12 mouse cellular contexts compared by ENCODE assay signal in genomic region chr9:44518068-44518467, GRCm38 (mm10). TPM values are rescaled to one million over a fixed set of nuclear protein-coding genes. Genes with fewer than 3 reads are reported as not detected.
A peak's percentile ranks its signal among the peaks of the same experiment; 100 is the strongest.
DNase-seq lines count a peak whose midpoint lies in the region; ATAC-seq and TF ChIP-seq lines count a peak whose summit lies in the region.
"Had no signal": no experiment of that assay in that cellular context is flagged by ENCODE, and none has a peak within 500 bp of the region (broad histone marks: within the 10 kb centered on the region; RNA-seq: fewer than 3 reads in every experiment).

No protein-coding gene starts in this region.

- H3K79me2 ChIP-seq in heart, adult 2 months (replicated peaks; ENCODE audit: control insufficient read depth, insufficient read depth, low read length) = no peaks in the 10 kb centered on the region

- no peaks in the 10 kb centered on the region for H3K36me3 ChIP-seq in heart, adult 2 months (ENCODE audit: control insufficient read depth, insufficient read depth, low read length)
- H3K36me3 ChIP-seq in heart, embryonic 11.5 days (ENCODE audit: control insufficient read depth, insufficient read depth, low read length) = no peaks in the 10 kb centered on the region
- H3K36me3 ChIP-seq: lung, embryonic 15.5 days; midbrain, embryonic 13.5 days had no signal

- ATAC-seq in heart, embryonic 11.5 days (replicated peaks; ENCODE audit: insufficient number of reproducible peaks, low FRiP score, low TSS enrichment) = no peak
- ATAC-seq: intestine, postnatal 0 days; midbrain, embryonic 13.5 days had no signal

- TF ChIP-seq EP300 in heart, adult 2 months (IDR thresholded peaks at IDR 0.05; ENCODE audit: insufficient read depth, low read depth, low read length) = 0 out of 2 replicates have a peak, but pooled peaks have one; percentile 43

- intact Hi-C loops in heart, adult 2 months (cut with DNase I) = no loop called here
- intact Hi-C loops in left cerebral cortex, postnatal 25 days (cut with DNase I) = no loop called here
- intact Hi-C loops in left cerebral cortex, postnatal 36 days (cut with DNase I) = no loop called here

- no peak overlapping the region for H3K27ac ChIP-seq in heart, adult 2 months
- no peak overlapping the region for H3K27ac ChIP-seq in heart, embryonic 11.5 days (ENCODE audit: low read depth, low read length)
- H3K27ac ChIP-seq: lung, embryonic 15.5 days; midbrain, embryonic 13.5 days had no signal

- peaks cover 12% of the 10 kb centered on the region for H3K4me1 ChIP-seq in heart, adult 2 months (ENCODE audit: control insufficient read depth, insufficient read depth, low read length)
- H3K4me1 ChIP-seq in heart, embryonic 11.5 days (ENCODE audit: control insufficient read depth, insufficient read depth, low read length) = 0 out of 2 replicates have a peak, but pooled peaks cover 2% of the 10 kb centered on the region

- no peaks in the 10 kb centered on the region for H3K27me3 ChIP-seq in heart, adult 2 months (ENCODE audit: control insufficient read depth, insufficient read depth, low read length)
- no peaks in the 10 kb centered on the region for H3K27me3 ChIP-seq in heart, embryonic 11.5 days (ENCODE audit: control insufficient read depth, insufficient read depth, low read length)
- H3K27me3 ChIP-seq: lung, embryonic 15.5 days; midbrain, embryonic 13.5 days had no signal

- no peak overlapping the region for H3K4me3 ChIP-seq in heart, adult 2 months
- H3K4me3 ChIP-seq in heart, embryonic 11.5 days (ENCODE audit: low read depth, low read length) = no peak overlapping the region
- H3K4me3 ChIP-seq: lung, embryonic 15.5 days; midbrain, embryonic 13.5 days had no signal

- peak; percentile 50 for DNase-seq in adrenal gland, postnatal 14 days
- DNase-seq in adrenal gland, adult 18-20 months (ENCODE audit: low spot score in 2 of 2) = no peak
- peak; percentile 27 to 49 for DNase-seq in heart, adult 2 months
- DNase-seq in left cerebral cortex, postnatal 25 days (ENCODE audit: low spot score in 2 of 2) = peak; percentile 63 to 69
- DNase-seq in left cerebral cortex, postnatal 36 days (ENCODE audit: low spot score in 2 of 2) = no peak
- peak; percentile 91 for DNase-seq in MN1 (ENCODE audit: low spot score)
- no peak for DNase-seq in embryo, embryonic 10.5 days (ENCODE audit: low spot score)

- TF ChIP-seq POLR2A in heart, adult 2 months (IDR thresholded peaks at IDR 0.05; ENCODE audit: insufficient read depth, low read depth, low read length) = no peak

- no peak for TF ChIP-seq CTCF in heart, adult 2 months (IDR thresholded peaks at IDR 0.05)

- WGBS in heart, adult 2 months = 33% methylated on average over 7 of the region's 7 CpGs
- whole genome bisulfite sequencing in heart, embryonic 11.5 days (ENCODE audit: insufficient replicate concordance) = 77% methylated on average over 7 of the region's 7 CpGs

- H3K9me3 ChIP-seq in heart, embryonic 11.5 days (replicated peaks; ENCODE audit: control insufficient read depth, low read length) = no peaks in the 10 kb centered on the region
- H3K9me3 ChIP-seq: lung, embryonic 15.5 days; midbrain, embryonic 13.5 days had no signal

- H3K4me2 ChIP-seq in heart, embryonic 11.5 days = no peak overlapping the region
- H3K4me2 ChIP-seq: lung, embryonic 15.5 days; midbrain, embryonic 13.5 days had no signal

- no peak overlapping the region for H3K9ac ChIP-seq in heart, adult 2 months (ENCODE audit: low read depth, low read length)
- H3K9ac ChIP-seq in heart, embryonic 11.5 days (ENCODE audit: low read depth, low read length) = no peak overlapping the region
- H3K9ac ChIP-seq: lung, embryonic 15.5 days; midbrain, embryonic 13.5 days had no signal

RNA-seq across cellular contexts. Expression of gene Bcl9l, which starts 35.4 kb away (rescaled TPM):
- 59.3 and 61.7 TPM in 2 replicates for total RNA-seq in adrenal gland, postnatal 14 days (2021)
- total RNA-seq in adrenal gland, adult 18-20 months (2021) = 10 to 100 TPM; 41.3 to 46.6 TPM
- total RNA-seq in heart, adult 2 months (2021) = 10 to 100 TPM; 44.5 to 58.7 TPM
- polyA plus RNA-seq in heart, adult 2 months (2012; rRNA removed) = 15.3 and 21.5 TPM in 2 replicates
- polyA plus RNA-seq in heart, embryonic 11.5 days (2014; fragmentation: Nextera tagmentation; extraction: Ambion mirVana) = 8.7 and 9.3 TPM in 2 replicates
- 10 to 100 TPM; 60.3 to 60.9 TPM for total RNA-seq in left cerebral cortex, postnatal 25 days (2021)
- total RNA-seq in left cerebral cortex, postnatal 36 days (2021) = 10 to 100 TPM; 58.1 to 70.0 TPM

RNA-seq across cellular contexts. Expression of gene Cxcr5, which starts 43.6 kb away (rescaled TPM):
- 0.56 and 4.4 TPM in 2 replicates for total RNA-seq in adrenal gland, postnatal 14 days (2021)
- under 1 TPM; 0.16 to 0.40 TPM for total RNA-seq in adrenal gland, adult 18-20 months (2021)
- under 1 TPM; 0.41 to 0.42 TPM for total RNA-seq in heart, adult 2 months (2021)
- polyA plus RNA-seq in heart, adult 2 months (2012; rRNA removed) = 0.59 and 1.7 TPM in 2 replicates
- polyA plus RNA-seq in heart, embryonic 11.5 days (2014; fragmentation: Nextera tagmentation; extraction: Ambion mirVana) = 0.06 TPM in 1 of 2 replicates, not detected in the other
- total RNA-seq in left cerebral cortex, postnatal 25 days (2021) = not detected
- not detected for total RNA-seq in left cerebral cortex, postnatal 36 days (2021)
- total RNA-seq: layer of hippocampus, postnatal 14 days had no signal
- polyA plus RNA-seq: lung, embryonic 15.5 days; midbrain, embryonic 13.5 days had no signal

Comparison
In these comparisons a context has a peak if more than half of its experiments do, and no peak if none do; other contexts are left out.
1. DNase-seq: peak in adrenal gland, postnatal 14 days (single experiment), heart, adult 2 months (2 of 2), left cerebral cortex, postnatal 25 days (2 of 2) and MN1 (single experiment); none in adrenal gland, adult 18-20 months (0 of 2), left cerebral cortex, postnatal 36 days (0 of 2) and embryo, embryonic 10.5 days (single experiment).